Mouse (Mus musculus) CH12.LX (cell line): ENCODE measurements at regions not wholly inside any gene's neighbourhood (a gene's known extent, or its start where the extent isn't known, plus 50 kb on each side); places are given as distances from the start of the nearest gene placed in this dataset.

Experiments used
- CTCF ChIP-seq, 2 experiments: IDR thresholded peaks in 1 of 2; conservative IDR thresholded peaks in 1 of 2; 2 replicates each; pipeline ENCODE4 v1.5.1; 2011 to 2012; ENCODE audit warnings: low read depth in 2 of 2, low read length in 2 of 2, improper control_type of control experiment in 1 of 2, inconsistent platforms in 1 of 2, mild to moderate bottlenecking in 1 of 2, moderate library complexity in 1 of 2
- KAT2A ChIP-seq: IDR thresholded peaks from 2 replicates; pipeline ENCODE4 v1.6.1; 2012; ENCODE audit warnings: low read length, improper control_type of control experiment, inconsistent platforms; ENCODE audit not compliant: insufficient replicate concordance
- MAX ChIP-seq: IDR thresholded peaks from 2 replicates; pipeline ENCODE4 v1.6.1; 2011; ENCODE audit warnings: low read length, improper control_type of control experiment
- MEF2A ChIP-seq: IDR thresholded peaks from 2 replicates; pipeline ENCODE4 v1.6.1; 2014; ENCODE audit warnings: low read depth, mild to moderate bottlenecking, inconsistent platforms, low read length, improper control_type of control experiment, borderline replicate concordance
- MYC ChIP-seq: IDR thresholded peaks from 2 replicates; pipeline ENCODE4 v1.6.1; 2011; ENCODE audit warnings: low read depth, mild to moderate bottlenecking, improper control_type of control experiment, low read length
- POLR2A ChIP-seq: IDR thresholded peaks from 2 replicates; pipeline ENCODE4 v1.6.1; 2011; ENCODE audit warnings: low read depth, mild to moderate bottlenecking, improper control_type of control experiment, low read length
- RCOR1 ChIP-seq: conservative IDR thresholded peaks from 2 replicates; pipeline ENCODE4 v1.6.1; 2012; ENCODE audit warnings: low read depth, mild to moderate bottlenecking, inconsistent platforms, low read length, improper control_type of control experiment
- SMC3 ChIP-seq: IDR thresholded peaks from 2 replicates; pipeline ENCODE4 v1.6.1; 2011; ENCODE audit warnings: low read depth, low read length, improper control_type of control experiment
- USF1 ChIP-seq: IDR thresholded peaks from 2 replicates; pipeline ENCODE4 v1.6.1; 2014; ENCODE audit warnings: low read depth, mild to moderate bottlenecking, inconsistent platforms, low read length, improper control_type of control experiment

DNA sequence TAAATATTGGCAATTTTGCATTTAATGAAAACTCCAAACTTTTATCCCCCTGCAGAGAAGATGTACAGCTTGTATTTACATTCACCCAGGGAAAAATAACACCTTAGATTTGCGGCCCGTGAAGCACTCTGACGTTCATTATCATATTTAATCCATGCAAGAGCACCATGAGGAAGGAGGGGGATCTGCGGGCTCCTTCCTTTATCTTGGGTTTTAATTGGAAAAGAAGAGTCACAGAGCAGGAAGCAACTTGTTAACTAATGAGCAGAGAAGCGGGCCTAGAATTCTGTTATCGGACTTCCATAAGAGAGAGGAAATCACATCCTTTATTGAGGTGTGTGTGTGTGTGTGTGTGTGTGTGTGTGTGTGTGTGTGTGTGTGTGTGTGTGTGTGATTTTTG lies 116.8 kb downstream of the Fam174b start:
- TF ChIP-seq CTCF (conservative IDR thresholded peaks at IDR 0.05 in 1 of 2, IDR thresholded peaks at IDR 0.05 in 1 of 2; ENCODE audit: low read depth in 2 of 2, low read length in 2 of 2) (no peak), MEF2A (no peak), SMC3 (no peak), RCOR1 (no peak), MYC (no peak), KAT2A (no peak), POLR2A (no peak), MAX (no peak), USF1 (no peak)
